Mouse (Mus musculus): ENCODE measurements around the gene Gm12216. TPM values are rescaled to one million over a fixed set of nuclear protein-coding genes. Genes with fewer than 3 reads are reported as not detected.
"Not testable (repeated sequence)": the region's sequence is repeated elsewhere in the genome, so short reads cannot be mapped to it uniquely, and the experiment has no call there.

Gene Gm12216
- total RNA-seq, 2 experiments from 2014 or later: 8.0 to 9.5 TPM

DNA sequence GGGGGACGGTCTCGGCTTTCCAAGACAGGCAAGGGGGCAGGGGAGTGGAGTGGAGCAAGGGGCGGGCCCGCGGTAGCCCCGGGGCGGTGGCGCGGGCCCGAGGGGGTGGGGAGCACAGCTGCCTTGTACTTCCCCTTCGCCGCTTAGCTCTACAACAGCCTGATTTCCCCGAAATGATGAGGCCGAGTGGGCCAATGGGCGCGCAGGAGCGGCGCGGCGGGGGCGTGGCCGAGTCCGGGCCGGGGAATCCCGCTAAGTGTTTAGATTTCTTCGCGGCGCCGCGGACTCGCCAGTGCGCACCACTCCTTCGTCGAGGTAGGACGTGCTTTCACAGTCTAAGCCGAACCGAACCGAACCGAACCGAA lies 89.3 kb downstream of the Gm12216 start, which contains the start of gene Irf1:
Gene Irf1 (plus strand): TSS at position 255 of the 365 bp plus-strand sequence.
- peak; percentile 78 to 83 for DNase-seq

DNA sequence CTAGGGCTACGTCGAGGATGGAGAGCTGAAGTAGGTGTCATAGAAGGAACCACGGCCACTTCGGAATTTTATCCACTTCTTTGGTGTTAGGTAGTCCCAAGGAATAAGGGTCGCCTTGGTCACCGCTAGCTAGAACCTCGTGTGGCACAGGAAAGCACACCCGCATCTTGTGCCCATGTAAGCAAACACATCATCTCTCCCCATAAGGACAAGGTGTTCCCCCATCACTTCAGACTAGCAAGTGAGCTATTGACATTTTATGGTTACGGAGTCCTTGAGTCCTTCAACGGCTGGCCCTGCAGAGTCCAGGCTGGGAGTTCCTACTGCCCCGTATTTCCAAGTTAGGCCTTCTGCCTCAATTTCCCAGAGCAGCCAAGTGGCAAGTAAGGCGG lies 89.9 kb downstream of the Gm12216 start:
- no peak for DNase-seq

DNA sequence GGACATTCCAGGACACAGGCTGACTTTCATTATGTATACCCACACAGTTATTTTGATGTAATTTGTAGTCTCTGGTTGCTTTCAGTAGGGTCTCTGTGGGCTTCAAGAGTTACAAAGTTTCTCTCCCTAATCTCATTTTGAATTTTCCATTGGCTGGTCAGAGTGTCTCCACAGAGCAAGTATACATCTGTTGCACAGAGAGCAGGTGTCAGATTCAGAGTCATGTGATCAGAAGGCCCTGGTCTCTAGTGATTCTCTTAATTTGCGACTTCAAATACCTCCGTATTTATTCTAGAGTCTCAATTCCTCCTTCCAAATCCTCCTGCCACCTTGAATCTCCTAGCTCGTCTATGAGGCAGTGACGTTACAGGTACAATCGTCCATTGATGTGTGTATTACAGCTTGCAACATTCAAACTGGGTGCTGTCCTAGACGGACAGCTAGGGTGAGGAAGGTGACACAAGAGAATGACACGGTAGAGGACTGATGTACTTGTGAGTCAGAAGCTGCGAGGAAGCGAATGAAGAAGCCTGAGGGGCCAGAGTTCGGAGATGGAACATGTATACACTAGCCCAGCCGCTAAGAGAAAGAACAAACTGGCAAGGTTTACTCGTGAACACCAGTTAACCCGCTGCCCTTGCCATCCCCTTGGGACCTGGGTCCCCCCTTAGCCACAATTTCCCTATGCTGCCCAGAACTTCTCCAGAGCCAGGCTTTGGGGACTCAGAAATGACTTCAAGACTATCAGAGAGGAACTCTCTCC lies 90.5 kb downstream of the Gm12216 start:
- no peak for DNase-seq

DNA sequence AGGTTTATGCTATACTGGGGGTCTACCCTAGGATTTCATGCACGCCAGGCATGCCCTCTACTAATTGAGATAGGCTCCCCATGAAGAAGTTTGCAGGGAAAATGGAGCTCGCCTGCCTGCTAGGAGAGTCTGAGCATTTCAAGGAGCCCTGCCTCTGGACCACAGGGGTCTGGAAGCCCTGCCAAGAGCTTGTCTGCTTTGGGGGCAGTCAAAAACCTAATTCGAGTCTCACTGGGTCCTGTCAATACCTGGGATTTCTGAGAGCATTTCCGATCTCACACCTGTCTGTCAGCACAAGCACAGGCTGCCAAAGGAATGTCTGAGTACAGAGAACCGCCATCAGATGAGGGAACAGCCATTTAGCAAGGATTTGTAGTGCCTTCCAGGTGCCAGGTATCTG lies 94.5 kb downstream of the Gm12216 start:
- DNase-seq: no peak

DNA sequence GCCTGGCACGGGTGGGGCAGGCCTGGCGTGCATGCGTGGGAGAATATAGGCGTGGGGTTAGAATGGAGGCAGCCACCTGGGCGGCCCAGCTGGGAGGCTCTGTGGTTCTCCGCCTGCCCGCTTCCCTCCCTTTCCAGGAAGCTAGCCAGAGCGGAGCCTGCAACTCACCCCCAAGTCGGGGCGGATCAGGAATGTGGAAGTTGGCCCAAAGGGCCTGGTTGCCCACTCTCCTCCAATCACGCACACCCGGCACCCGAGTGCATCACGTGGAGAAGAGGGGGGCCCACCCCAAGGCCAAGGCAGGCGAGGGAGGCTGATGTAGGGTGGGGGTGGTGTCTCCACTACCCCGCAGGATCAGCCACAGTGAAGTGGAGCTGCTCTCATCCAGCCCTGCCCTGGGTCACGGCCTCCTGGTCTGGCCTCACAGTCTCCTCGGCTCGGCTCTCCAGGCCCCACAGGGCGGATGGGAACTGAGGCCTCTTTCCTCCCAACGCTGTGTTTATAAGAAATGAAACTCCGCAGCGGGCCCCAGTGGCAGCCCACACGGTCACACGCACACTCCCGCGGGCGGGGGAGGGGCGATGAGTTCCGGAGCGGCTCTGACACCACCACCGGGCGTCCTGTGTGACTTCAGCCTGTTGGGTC lies 95.4 kb downstream of the Gm12216 start:
- DNase-seq: peak; percentile 71 to 75

DNA sequence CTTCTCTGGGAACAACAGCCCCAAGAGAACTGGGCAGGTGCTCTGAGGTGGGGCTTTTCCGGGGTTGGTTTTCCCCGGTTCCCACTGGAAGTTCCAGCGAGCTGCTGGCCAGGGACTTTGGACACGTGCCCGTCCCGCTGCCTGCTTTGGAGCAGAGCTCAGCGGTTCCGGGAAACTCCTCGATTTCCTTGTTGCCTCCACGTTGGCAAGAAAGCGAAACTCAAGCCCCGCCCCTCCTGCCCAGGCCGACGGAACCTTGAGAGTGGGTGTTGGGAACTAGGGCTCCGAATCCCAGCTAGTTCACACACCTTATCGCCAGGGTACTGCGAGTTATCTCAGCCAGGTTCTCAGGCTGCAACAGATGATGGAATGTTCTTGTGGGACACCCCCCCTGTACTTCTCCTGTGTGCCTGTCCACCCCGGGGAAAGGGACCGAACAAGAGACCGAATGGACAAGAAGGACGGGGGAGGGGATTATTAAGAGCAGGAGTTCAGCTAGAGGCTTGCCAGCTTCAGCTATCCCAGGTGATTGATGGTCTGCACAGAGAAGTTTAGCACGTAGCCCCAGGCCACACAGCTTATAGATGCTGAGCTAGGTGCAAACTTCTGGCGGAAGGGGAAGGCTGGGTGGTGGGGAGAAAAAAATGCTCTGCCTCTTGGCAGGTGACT lies 96.1 kb downstream of the Gm12216 start:
- peak in 1 of 2 experiments; percentile 28 for DNase-seq

DNA sequence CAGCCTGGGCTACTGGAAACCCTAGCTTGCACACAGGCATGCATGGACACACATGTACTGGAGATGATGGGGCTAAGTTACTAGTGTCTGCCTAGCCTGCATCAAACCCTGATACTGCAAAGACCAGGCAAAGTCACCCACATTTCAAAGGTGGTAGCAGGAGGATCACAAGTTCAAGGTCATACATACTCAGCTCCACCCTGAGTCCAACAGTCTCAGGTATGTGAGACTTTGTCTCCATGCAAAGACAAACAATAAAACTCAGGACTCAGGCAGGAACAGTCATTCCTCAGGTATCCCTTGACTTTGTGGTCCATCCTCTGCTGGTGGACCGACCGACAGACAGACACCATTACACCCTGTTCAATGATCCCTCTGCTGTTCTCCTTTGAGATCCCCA lies 96.6 kb downstream of the Gm12216 start:
- DNase-seq: no peak

DNA sequence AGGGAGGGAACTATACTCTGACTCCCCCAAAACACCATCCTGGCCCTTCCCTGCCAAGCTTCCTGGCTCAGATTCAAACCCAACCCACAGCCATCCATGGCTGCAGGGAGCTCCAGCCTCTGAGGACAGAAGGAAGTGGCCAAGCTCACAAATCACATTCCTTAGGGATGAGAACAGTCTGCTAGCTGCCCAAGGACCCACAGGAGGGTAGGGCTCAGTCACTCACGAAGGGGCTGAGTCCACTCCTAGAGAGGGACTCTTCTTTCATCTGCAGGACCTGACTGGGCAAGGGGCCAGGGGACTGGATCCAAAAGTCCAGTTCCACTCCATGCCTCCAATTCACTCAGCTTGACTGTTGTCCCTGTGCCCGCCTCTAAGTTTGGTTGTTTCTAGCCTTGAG lies 97.2 kb downstream of the Gm12216 start:
- no peak for DNase-seq

DNA sequence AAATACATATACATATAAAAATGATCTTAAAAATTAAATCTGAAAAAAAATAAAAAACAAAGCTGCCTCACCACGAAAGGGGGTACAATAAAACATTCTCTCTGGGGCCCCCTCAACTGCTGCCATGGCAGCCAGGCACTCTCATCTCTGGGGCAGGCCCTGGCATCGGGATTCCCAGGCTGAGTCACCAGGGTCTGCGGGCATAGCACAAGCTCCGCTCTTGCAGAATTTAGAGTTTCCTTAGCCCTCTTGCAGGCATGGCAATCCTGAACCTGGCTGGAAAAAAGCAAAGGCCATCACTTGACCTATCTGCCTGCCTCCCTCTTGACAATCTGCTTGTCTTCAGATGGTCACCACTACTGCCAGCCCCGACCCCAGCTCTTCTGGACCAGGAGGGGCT lies 97.8 kb downstream of the Gm12216 start:
- DNase-seq: no peak

DNA sequence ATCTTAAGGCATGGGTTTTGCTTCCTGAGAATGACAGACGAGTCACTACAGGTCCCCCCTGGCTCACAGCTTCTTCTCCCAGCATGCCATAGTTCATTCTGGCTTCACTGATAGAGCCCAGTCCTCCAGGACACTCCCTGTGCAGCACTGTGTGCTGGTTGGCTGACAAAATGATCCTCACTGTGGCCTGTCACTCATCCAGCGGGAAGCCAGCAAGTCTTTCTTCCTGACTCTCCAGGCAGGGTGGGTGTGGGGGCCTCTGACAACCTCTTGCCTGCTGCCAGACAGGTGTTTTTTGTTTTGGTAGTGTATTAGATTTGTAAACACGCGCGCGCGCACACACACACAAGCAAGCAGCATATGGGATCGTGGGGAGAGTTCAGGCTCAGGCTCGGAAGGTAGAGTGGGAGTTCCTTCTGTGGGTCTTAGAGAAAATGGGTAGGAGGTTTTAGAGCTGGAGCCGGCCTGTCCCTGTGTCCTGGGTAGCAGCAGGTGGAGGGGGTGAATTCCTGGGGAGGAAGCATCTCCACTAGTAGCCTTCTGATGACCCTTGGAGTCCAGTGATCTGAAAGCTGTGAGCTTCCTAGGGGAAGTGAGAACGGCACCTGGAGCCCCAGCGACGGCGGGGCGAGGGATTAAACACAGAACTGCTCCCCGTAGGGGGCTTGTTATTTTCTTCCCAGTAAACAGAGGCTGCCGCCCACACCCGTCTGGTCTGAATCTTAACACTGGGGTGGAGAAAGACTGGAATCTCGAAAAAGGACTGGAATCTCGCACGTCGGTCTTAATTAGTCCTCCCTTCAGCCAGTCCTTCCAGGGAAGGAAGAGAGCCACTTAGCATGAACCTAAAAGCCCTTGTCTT lies 99.3 kb downstream of the Gm12216 start:
- no peak for DNase-seq

DNA sequence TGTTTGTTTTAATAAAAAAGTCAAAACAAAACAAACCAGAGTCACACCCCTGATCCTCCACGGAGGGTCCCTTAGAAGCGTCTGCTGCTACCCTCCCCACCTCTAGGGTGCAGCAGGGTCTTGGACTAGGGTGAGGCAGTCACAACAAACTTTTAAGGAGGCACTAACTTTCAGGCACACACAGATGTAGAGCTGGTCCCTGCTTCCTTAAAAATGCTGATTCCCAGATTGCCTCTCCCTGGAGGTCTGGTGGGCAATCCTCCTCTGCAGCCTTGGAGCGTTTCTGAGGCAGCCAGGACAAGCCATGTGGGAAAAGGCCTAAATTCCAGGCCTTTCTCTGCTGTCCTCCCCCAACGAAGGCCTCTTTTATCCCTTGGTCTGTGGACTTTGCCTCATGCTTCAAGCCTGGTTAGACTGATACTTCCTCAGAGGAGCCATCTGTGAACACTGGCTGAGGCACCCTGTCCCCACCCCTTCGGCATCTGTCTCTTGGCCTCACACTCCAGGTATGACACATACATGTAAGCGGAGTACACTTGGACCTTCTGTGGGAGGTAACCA lies 100.2 kb downstream of the Gm12216 start:
- DNase-seq: no peak

DNA sequence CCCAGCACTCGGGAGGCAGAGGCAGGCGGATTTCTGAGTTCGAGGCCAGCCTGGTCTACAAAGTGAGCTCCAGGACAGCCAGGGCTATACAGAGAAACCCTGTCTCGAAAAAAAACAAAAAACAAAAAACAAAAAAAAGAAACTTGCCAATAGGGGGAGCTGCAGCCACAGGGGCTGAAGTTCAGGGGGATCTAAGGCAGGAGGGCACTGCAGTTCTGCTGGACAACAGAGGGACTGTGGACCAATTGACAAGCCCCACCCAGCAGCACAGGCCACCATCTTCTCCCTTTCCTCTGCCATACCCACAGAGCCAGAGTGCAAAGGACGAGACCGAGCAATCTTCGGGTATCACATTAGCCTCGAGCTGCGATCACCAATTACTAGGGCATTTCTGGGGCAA lies 101.0 kb downstream of the Gm12216 start:
- not testable (repeated sequence) for DNase-seq

DNA sequence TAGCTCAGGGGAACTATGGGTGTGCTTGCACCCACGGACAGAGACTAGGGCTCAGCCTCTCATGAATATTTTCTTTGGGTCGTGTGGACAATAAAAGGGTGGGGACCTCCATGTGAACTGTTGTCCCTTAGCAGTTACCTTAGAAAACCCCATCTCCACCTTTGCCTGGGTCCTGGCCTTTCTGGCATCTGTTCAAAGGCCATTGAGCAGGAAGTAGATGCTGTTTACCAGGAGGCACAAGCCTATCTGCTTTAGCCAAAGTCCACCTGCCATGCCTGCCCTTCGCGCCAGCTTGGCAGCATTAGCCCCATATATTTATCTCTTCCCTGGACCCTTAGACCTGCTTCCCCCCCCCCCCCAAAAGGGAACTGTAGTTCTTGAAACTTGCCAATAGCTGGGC lies 101.4 kb downstream of the Gm12216 start:
- DNase-seq: no peak

DNA sequence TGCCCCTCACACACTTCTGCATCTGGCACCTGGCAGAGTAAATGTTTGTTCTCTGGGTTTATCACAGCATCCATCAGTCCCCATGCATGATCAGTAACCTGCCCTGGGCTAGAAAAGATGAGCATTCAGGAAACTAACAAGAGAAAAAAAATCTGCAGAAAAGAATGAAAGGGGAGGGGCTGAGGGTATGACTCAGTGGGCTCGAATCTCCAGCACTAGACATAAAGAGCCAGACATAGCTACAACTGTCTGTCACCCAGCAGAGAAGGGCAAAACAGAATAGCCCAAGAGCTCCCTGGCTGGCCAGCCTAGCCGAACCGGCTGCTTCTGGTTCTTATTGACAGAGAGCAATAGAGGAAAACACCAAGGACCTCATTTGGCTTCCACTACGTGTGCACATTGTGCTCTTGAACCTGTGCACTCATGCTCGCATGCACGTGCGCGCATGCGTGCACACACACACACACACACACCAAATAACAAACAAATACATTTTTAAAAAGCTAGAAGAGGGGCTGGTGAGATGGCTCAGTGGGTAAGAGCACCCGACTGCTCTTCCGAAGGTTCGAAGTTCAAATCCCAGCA lies 104.0 kb downstream of the Gm12216 start:
- no peak for DNase-seq

DNA sequence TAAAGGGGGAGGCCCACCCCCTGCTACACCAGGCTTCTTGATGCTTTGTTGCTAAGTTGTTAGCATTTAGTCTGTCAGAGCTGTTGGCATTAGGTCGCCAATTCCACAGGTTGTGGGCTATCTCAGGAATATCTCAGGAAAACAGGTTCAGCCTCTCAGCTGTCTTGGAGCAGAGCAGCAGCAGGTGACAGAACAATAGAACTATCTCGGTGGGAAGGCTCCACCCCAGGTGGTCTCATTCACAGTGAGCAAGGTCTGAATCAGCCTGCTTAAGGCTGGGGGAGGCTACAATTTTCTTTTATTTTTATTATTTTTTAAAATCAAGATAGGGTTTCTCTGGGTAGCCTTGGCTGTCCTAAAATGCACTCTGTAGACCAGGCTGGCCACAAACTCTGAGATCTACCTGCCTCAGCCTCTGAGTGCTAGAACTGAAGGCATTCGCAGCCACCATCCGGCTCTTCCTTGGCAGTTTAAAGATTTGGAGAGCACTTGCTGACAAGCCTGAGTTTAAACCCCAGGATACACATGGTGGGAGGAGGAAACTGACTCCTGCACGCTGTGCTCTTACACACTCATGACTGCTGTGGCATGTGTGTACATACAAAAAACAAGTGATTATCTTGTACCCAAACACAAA lies 109.2 kb downstream of the Gm12216 start:
- DNase-seq: no peak

DNA sequence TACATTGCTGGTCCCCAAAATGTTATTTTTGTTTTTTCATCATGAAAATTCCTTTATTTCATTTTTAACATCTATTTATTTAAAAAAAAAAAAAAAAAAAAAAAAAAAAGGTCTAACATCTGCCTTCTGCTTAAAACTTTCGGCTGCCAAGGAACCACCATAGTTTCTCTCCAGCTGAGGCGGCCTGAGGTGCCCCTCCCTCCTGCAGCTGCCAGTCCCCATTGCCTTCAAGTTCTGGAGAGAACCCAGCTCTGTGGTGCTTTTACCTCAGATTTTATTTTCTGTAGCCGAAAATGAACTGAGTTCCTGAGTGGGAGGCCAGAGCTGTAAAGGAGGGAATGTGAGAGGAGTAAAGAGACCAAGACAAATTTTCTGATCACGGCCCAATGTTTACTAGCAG lies 109.8 kb downstream of the Gm12216 start:
- no peak for DNase-seq

DNA sequence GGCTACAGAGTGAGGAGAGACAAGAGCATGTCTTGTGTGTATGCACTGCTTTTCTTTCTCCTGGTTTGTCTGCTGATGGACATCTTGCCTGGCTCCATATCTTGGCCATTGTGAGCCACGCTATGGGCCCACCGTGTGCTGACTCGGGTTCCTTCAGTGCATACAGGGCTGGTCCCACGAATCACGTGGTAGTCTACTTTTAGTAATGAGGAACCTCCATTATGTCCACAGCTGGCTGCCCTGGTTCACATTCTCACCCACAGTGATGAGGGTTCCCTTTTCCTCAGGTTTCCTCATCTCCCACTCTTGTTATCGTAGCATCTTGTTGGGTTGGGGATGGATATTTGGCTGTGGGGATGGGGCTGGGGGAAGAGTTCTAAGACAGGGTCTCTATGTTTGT lies 110.4 kb downstream of the Gm12216 start:
- no peak for DNase-seq

DNA sequence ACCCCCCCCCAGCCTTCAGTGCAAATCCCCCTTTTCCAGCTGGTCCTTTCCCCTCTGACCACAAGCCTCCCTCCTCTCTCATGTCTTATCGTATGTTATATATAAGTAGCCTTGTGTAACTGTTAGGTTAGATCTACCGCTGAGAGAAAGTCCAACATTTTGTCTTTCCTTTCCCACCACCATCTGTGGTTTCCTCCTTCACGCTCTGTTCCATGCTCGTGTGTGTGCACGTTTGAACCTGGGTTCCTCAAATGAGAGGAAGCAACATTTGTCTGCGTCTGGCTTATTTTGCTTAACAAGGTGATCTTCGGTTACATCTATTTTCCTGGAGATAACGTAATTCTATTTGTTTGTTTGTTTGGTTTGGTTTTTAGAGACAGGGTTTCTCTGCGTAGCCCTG lies 111.1 kb downstream of the Gm12216 start:
- no peak for DNase-seq

DNA sequence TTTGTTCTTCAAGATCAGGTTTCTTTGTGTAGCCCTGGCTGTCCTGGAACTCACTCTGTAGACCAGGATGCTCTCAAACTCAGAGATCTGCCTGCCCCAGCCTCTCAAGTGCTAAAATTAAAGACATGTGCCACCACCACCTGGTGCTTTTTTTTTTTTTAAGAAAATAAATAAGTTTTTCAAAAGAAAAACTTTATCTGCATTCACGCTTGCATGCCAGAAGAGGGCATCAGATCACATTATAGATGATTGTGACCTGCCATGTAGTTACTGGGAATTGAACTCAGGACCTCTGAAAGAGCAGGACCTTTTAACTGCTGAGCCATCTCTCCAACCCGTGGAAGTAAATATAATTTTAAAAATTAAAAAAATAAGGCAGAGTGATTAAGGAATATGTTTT lies 113.8 kb downstream of the Gm12216 start:
- DNase-seq: no peak

DNA sequence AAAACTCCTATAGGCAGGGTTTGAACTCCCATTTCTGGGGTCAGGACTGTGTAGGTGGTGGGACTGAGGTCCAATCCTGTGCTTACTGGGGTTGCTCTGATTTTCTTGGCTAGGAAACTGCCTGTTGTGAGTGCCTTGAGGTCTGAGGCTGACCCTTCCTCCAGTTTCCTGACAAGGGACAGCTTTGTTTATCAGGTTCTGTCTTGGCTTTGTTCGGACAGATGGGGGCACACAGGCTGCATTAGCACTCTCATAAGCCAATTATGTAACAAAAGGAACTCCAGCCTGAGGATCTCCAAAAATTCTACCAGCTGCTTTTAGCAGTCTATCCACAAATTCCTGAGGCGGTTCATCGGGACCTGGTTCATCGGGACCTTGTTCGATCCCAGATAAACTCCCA lies 116.7 kb downstream of the Gm12216 start:
- no peak for DNase-seq

DNA sequence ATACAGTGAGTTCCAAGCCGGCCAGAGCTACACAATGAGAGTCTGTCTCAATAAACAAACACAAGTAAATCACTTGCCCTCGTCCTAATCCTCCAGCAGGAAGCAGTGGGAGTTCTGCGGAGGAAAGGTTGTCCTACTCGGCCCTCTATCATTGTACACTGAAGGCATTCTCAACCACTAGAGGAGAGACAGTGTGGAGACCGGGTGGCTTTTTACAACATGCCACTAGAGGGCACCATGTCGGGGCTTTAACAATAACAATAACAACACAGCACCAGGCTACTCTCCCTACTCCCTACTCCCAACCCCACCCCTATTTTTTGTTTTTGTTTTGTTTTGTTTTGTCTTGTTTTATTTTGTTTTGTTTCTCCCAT lies 121.5 kb downstream of the Gm12216 start:
- DNase-seq: peak in 1 of 2 experiments; percentile 41
